Mouse (Mus musculus): ENCODE results near the gene Htt.

DNA sequence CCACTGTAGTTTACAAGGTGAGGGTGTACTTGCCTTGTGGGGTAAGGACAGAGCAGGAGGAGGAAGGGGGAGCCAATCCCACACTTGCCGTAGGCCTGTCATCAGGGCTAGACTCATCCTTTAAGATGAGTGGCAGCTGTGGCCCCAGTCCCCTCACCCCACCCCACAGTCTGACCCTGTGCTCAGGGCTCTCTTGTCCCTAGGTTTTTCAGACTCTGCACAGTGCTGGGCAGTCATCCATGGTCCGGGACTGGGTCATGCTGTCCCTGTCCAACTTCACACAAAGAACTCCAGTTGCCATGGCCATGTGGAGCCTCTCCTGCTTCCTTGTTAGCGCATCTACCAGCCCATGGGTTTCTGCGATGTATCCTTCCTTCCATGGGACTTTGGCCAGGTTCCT lies 145.7 kb downstream of the Htt start:
- no peak for TF ChIP-seq CTCF (IDR thresholded peaks at IDR 0.05; ENCODE audit: insufficient read depth, low read length)
- TF ChIP-seq POLR2A (IDR thresholded peaks at IDR 0.05; ENCODE audit: borderline replicate concordance, extremely low read depth, low read depth, low read length) = no peak
